ENCODE assay signal across 31 mouse cellular contexts in genomic region chr3:90599401-90599800, GRCm38 (mm10). TPM values are rescaled to one million over a fixed set of nuclear protein-coding genes. Genes with fewer than 3 reads are reported as not detected.
DNase-seq lines count a peak whose midpoint lies in the region; ATAC-seq lines count a peak whose summit lies in the region.
"Had no signal": no experiment of that assay in that cellular context is flagged by ENCODE, and none has a peak within 500 bp of the region (broad histone marks: within the 10 kb centered on the region; RNA-seq: fewer than 3 reads in every experiment).

No protein-coding gene starts in this region.

- DNase-seq in heart, adult 18-20 months, result peak; percentile 51 to 76
- DNase-seq in heart, postnatal 25 days (ENCODE audit: low spot score), result no peak
- DNase-seq in kidney, postnatal 10 days, result peak; percentile 65
- DNase-seq in kidney, adult 18-20 months, result no peak
- DNase-seq in NIH3T3 (ENCODE audit: low read depth), result peak; percentile 21
- DNase-seq in kidney, postnatal 36 days, result peak; percentile 49 to 56
- DNase-seq in right cerebral cortex, postnatal 36 days (ENCODE audit: low spot score in 2 of 2), result no peak
- DNase-seq: adrenal gland, postnatal 25 days; cerebellum, adult 11-12 months; cerebellum, adult 9-11 months; embryo, embryonic 11 days; gastrocnemius, postnatal 14 days; liver; lung, adult 2 months; lung, postnatal 10 days; midbrain, embryonic 14.5 days; right cerebral cortex, adult 18-20 months; right cerebral cortex, postnatal 4 days had no signal

- intact Hi-C loops in heart, postnatal 25 days (cut with DNase I), result no loop called here

- ATAC-seq in frontal cortex, adult (ENCODE audit: low TSS enrichment), result no peak
- ATAC-seq: forebrain, embryonic 15.5 days; intestine, postnatal 0 days had no signal

RNA-seq across cellular contexts. Expression of gene Gm42674, which starts 2.3 kb away (rescaled TPM):
- total RNA-seq in heart, adult 18-20 months (2021), result not detected
- total RNA-seq in heart, postnatal 25 days (2021), result not detected
- total RNA-seq: adrenal gland, adult 18-20 months; adrenal gland, postnatal 25 days; gastrocnemius, postnatal 14 days; granulocyte monocyte progenitor cell, adult 5-6 weeks; heart, postnatal 36 days; layer of hippocampus, postnatal 10 days; left cerebral cortex, adult 18-20 months; left cerebral cortex, postnatal 14 days; megakaryocyte-erythroid progenitor cell, adult 5-6 weeks; MEL; neutrophil, adult 5-6 weeks had no signal

RNA-seq across cellular contexts. Expression of gene S100a4, which starts 4.2 kb away (rescaled TPM):
- 10 to 100 TPM; 12.5 to 14.1 TPM for total RNA-seq in heart, adult 18-20 months (2021)
- total RNA-seq in heart, postnatal 25 days (2021), result 10 to 100 TPM in 1 of 2 experiments, 1 to 10 TPM in 1; 8.0 to 11.2 TPM

RNA-seq across cellular contexts. Expression of gene S100a5, which starts 8.9 kb away (rescaled TPM):
- not detected for total RNA-seq in heart, adult 18-20 months (2021)
- total RNA-seq in heart, postnatal 25 days (2021), result not detected
- total RNA-seq: adrenal gland, adult 18-20 months; adrenal gland, postnatal 25 days; gastrocnemius, postnatal 14 days; granulocyte monocyte progenitor cell, adult 5-6 weeks; heart, postnatal 36 days; layer of hippocampus, postnatal 10 days; left cerebral cortex, adult 18-20 months; left cerebral cortex, postnatal 14 days; megakaryocyte-erythroid progenitor cell, adult 5-6 weeks; MEL; neutrophil, adult 5-6 weeks had no signal

RNA-seq across cellular contexts. Expression of gene S100a2, which starts 9.4 kb away (rescaled TPM):
- not detected for total RNA-seq in heart, adult 18-20 months (2021)
- total RNA-seq in heart, postnatal 25 days (2021), result not detected
- total RNA-seq: adrenal gland, adult 18-20 months; adrenal gland, postnatal 25 days; gastrocnemius, postnatal 14 days; granulocyte monocyte progenitor cell, adult 5-6 weeks; heart, postnatal 36 days; layer of hippocampus, adult 18-20 months; layer of hippocampus, postnatal 10 days; left cerebral cortex, adult 18-20 months; left cerebral cortex, postnatal 14 days; megakaryocyte-erythroid progenitor cell, adult 5-6 weeks; MEL; neutrophil, adult 5-6 weeks had no signal

RNA-seq across cellular contexts. Expression of gene S100a6, which starts 13.3 kb away (rescaled TPM):
- 10 to 100 TPM; 76.5 to 79.4 TPM for total RNA-seq in heart, adult 18-20 months (2021)
- total RNA-seq in heart, postnatal 25 days (2021), result 10 to 100 TPM; 70.8 to 84.4 TPM

Comparison
In these comparisons a context has a peak if more than half of its experiments do, and no peak if none do; other contexts are left out.
1. DNase-seq: peak in heart, adult 18-20 months (2 of 2), kidney, postnatal 10 days (single experiment), NIH3T3 (single experiment) and kidney, postnatal 36 days (2 of 2); none in heart, postnatal 25 days (single experiment), kidney, adult 18-20 months (single experiment) and right cerebral cortex, postnatal 36 days (0 of 2).